Comparison of ENCODE assay signal across 22 mouse cellular contexts in the genomic region with DNA sequence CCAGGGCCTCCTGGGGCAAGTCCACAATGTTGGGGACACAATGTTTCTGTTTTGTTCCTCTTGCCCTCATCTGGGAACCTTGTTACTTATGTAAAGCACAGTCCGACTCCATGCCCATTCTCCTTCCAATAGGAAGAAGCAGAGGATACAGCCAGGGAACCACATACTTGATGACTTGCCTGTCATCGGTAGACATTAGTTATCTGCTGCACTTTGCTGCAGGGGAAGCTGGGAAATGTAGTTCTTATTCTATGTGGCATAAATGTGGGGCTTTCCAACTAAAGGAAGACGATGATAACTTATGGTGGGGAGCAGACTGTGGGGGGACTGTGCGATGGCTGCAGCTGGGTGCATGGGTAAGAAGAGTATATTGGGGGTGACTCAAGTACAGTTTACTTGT.
DNase-seq lines count a peak whose midpoint lies in the region; ATAC-seq and TF ChIP-seq lines count a peak whose summit lies in the region.
"Had no signal": no experiment of that assay in that cellular context is flagged by ENCODE, and none has a peak within 500 bp of the region (broad histone marks: within the 10 kb centered on the region; RNA-seq: fewer than 3 reads in every experiment).

No protein-coding gene starts in this region.

- no peaks in the 10 kb centered on the region for H3K27me3 ChIP-seq in midbrain, embryonic 14.5 days (ENCODE audit: control insufficient read depth, insufficient read depth, low read length)
- H3K27me3 ChIP-seq in midbrain, embryonic 10.5 days (ENCODE audit: low read depth, poor library complexity, severe bottlenecking), result no peaks in the 10 kb centered on the region
- H3K27me3 ChIP-seq in forebrain, embryonic 15.5 days, result no peaks in the 10 kb centered on the region
- H3K27me3 ChIP-seq: embryonic facial prominence, embryonic 15.5 days; forebrain, embryonic 12.5 days had no signal

- no peaks in the 10 kb centered on the region for H3K9me3 ChIP-seq in midbrain, embryonic 14.5 days (ENCODE audit: control insufficient read depth, low read length)
- no peaks in the 10 kb centered on the region for H3K9me3 ChIP-seq in midbrain, embryonic 10.5 days (replicated peaks)
- no peaks in the 10 kb centered on the region for H3K9me3 ChIP-seq in ES-E14 (ENCODE audit: control insufficient read depth, insufficient read depth, low read depth, low read length)
- H3K9me3 ChIP-seq in forebrain, embryonic 15.5 days, result no peaks in the 10 kb centered on the region
- H3K9me3 ChIP-seq: embryonic facial prominence, embryonic 13.5 days; embryonic facial prominence, embryonic 15.5 days; forebrain, embryonic 10.5 days; forebrain, embryonic 12.5 days had no signal

- DNase-seq in midbrain, embryonic 14.5 days, result peak; percentile 29
- DNase-seq in midbrain, embryonic 10.5 days (ENCODE audit: low spot score), result no peak
- peak; percentile 26 for DNase-seq in testis, postnatal 14 days (ENCODE audit: low spot score)
- DNase-seq in testis, postnatal 10 days (ENCODE audit: low spot score), result no peak
- DNase-seq in ES-E14 (ENCODE audit: low read depth, low spot score), result no peak
- DNase-seq in cerebellum, postnatal 36 days, result no peak
- DNase-seq: adrenal gland, adult 2 months; adrenal gland, postnatal 10 days; adrenal gland, postnatal 25 days; cerebellum, adult 2 months; cerebellum, adult 9-10 months; cerebellum, postnatal 10 days; cerebellum, postnatal 25 days; embryo, embryonic 11 days; forebrain, postnatal 0 days had no signal

- no peak for ATAC-seq in midbrain, embryonic 14.5 days (ENCODE audit: low FRiP score, low TSS enrichment)
- no peak for ATAC-seq in forebrain, embryonic 15.5 days (replicated peaks)
- ATAC-seq: forebrain, embryonic 14.5 days; forebrain, postnatal 0 days had no signal

- H3K27ac ChIP-seq in midbrain, embryonic 14.5 days (replicated peaks; ENCODE audit: low read depth, low read length), result no peak overlapping the region
- H3K27ac ChIP-seq in midbrain, embryonic 10.5 days (replicated peaks), result no peak overlapping the region
- H3K27ac ChIP-seq in ES-E14 (ENCODE audit: insufficient read depth, low read depth, low read length, poor library complexity, severe bottlenecking), result no peak overlapping the region
- H3K27ac ChIP-seq in forebrain, embryonic 15.5 days (replicated peaks), result no peak overlapping the region
- H3K27ac ChIP-seq: embryonic facial prominence, embryonic 13.5 days; embryonic facial prominence, embryonic 15.5 days; forebrain, embryonic 10.5 days; forebrain, embryonic 12.5 days had no signal

- 88% methylated on average over 4 of the region's 4 CpGs for WGBS in midbrain, embryonic 14.5 days
- WGBS in midbrain, embryonic 10.5 days, result 89% methylated on average over 4 of the region's 4 CpGs
- WGBS in forebrain, embryonic 15.5 days, result 93% methylated on average over 4 of the region's 4 CpGs

- H3K36me3 ChIP-seq in midbrain, embryonic 14.5 days (ENCODE audit: control insufficient read depth, insufficient read depth, low read length), result no peaks in the 10 kb centered on the region
- no peaks in the 10 kb centered on the region for H3K36me3 ChIP-seq in midbrain, embryonic 10.5 days
- H3K36me3 ChIP-seq in ES-E14 (ENCODE audit: control insufficient read depth, insufficient read depth, low read length, poor library complexity, severe bottlenecking), result no peaks in the 10 kb centered on the region
- H3K36me3 ChIP-seq in forebrain, embryonic 15.5 days, result no peaks in the 10 kb centered on the region
- H3K36me3 ChIP-seq: embryonic facial prominence, embryonic 13.5 days; embryonic facial prominence, embryonic 15.5 days; forebrain, embryonic 10.5 days; forebrain, embryonic 12.5 days had no signal

- no peaks in the 10 kb centered on the region for H3K4me1 ChIP-seq in midbrain, embryonic 14.5 days (ENCODE audit: control insufficient read depth, insufficient read depth, low read length)
- H3K4me1 ChIP-seq in midbrain, embryonic 10.5 days, result peaks cover 5% of the 10 kb centered on the region; the same call in 1 of the 2 replicates
- no peaks in the 10 kb centered on the region; a peak in 1 of 4 replicates for H3K4me1 ChIP-seq in ES-E14 (ENCODE audit: control insufficient read depth in 2 of 2, insufficient read depth in 2 of 2, low read length in 2 of 2, poor library complexity in 1 of 2)
- peaks cover 6% of the 10 kb centered on the region; the same call in 1 of the 2 replicates for H3K4me1 ChIP-seq in forebrain, embryonic 15.5 days
- H3K4me1 ChIP-seq: embryonic facial prominence, embryonic 13.5 days; embryonic facial prominence, embryonic 15.5 days; forebrain, embryonic 10.5 days had no signal

- H3K4me2 ChIP-seq in midbrain, embryonic 14.5 days (ENCODE audit: low read length), result no peak overlapping the region
- H3K4me2 ChIP-seq in forebrain, embryonic 15.5 days (replicated peaks), result no peak overlapping the region
- H3K4me2 ChIP-seq: embryonic facial prominence, embryonic 13.5 days; embryonic facial prominence, embryonic 15.5 days; forebrain, embryonic 12.5 days had no signal

- H3K4me3 ChIP-seq in midbrain, embryonic 14.5 days (replicated peaks; ENCODE audit: low read depth, low read length), result no peak overlapping the region
- H3K4me3 ChIP-seq in midbrain, embryonic 10.5 days, result no peak overlapping the region
- H3K4me3 ChIP-seq in ES-E14 (ENCODE audit: insufficient read depth in 1 of 2, low read depth in 1 of 2, low read length in 2 of 2, poor library complexity in 1 of 2, severe bottlenecking in 1 of 2), result no peak overlapping the region
- no peak overlapping the region for H3K4me3 ChIP-seq in forebrain, embryonic 15.5 days
- H3K4me3 ChIP-seq: embryonic facial prominence, embryonic 13.5 days; embryonic facial prominence, embryonic 15.5 days; erythroblast, embryonic 14.5 days; forebrain, embryonic 10.5 days; forebrain, embryonic 12.5 days had no signal

- no peak overlapping the region for H3K9ac ChIP-seq in midbrain, embryonic 14.5 days (replicated peaks; ENCODE audit: low read length)
- no peak overlapping the region for H3K9ac ChIP-seq in ES-E14 (ENCODE audit: insufficient read depth, low read depth, low read length, poor library complexity, severe bottlenecking)
- H3K9ac ChIP-seq in forebrain, embryonic 15.5 days (replicated peaks), result no peak overlapping the region
- H3K9ac ChIP-seq: embryonic facial prominence, embryonic 13.5 days; embryonic facial prominence, embryonic 15.5 days; forebrain, embryonic 12.5 days; forebrain, postnatal 0 days had no signal

- in situ Hi-C loops in ES-E14 (cut with MboI; ENCODE audit: low sequenced_read_pairs in 2 of 2, unreplicated experiment in 2 of 2), result no loop called here

TF ChIP-seq in ES-E14, 5 proteins besides CTCF, POLR2A, EP300 and RAD21:
- TF ChIP-seq ZC3H11A (IDR thresholded peaks at IDR 0.05; ENCODE audit: borderline replicate concordance, low read depth, low read length) (no peak), HCFC1 (IDR thresholded peaks at IDR 0.05; ENCODE audit: borderline replicate concordance, insufficient read depth, low read length) (peak; percentile 79)

Comparison
In these comparisons a context has a peak if more than half of its experiments do, and no peak if none do; other contexts are left out.
1. DNase-seq: peak in midbrain, embryonic 14.5 days (single experiment) and testis, postnatal 14 days (single experiment); none in midbrain, embryonic 10.5 days (single experiment), testis, postnatal 10 days (single experiment), ES-E14 (single experiment) and cerebellum, postnatal 36 days (0 of 2).